Mouse (Mus musculus) left cerebral cortex, postnatal 10 days (tissue): ENCODE data around the gene Col24a1. TPM values are rescaled to one million over a fixed set of nuclear protein-coding genes. Genes with fewer than 3 reads are reported as not detected.

Experiments
- DNase-seq, 2 experiments: peaks; one replicate each; pipeline ENCODE4 v3.0.0; 2021 to 2022; ENCODE audit warnings: low spot score in 2 of 2, mixed read lengths in 1 of 2; ENCODE audit errors: extremely low spot score in 1 of 2
- intact Hi-C: fragments of 180-260 bp; cut with DNase I; formaldehyde crosslinking; loops from one replicate; pipeline ENCODE4 v1.15.1; 2025
- total RNA-seq, 2 experiments: library from RNA; stranded (reverse); gene quantifications; 2 replicates each; pipeline ENCODE4 v1.2.3; 2021

Gene Col24a1
- total RNA-seq, 2 experiments from 2014 or later, result 5.4 to 6.6 TPM

DNA sequence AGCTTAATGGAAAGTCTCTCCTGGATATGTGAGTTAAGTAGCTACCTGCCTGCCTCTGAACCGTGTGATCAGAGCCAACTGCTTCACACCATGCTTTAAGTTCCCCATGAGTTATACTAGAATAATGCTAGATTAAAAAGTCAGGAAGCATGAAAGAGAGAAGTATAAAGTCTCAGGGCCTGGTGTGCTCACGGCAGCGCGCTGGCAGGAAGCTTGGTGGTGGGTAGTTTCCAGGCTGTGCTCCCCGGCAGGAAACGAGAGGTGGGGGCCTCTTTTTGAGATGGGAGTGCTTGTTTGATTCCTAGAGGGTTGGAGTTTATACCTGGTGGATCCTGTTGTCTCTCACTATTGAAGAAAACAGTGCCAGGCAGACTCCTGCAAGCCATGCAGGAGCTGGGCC, 303.1 kb downstream of the Col24a1 start:
- no peak for DNase-seq
- intact Hi-C loops, result no loop called here

DNA sequence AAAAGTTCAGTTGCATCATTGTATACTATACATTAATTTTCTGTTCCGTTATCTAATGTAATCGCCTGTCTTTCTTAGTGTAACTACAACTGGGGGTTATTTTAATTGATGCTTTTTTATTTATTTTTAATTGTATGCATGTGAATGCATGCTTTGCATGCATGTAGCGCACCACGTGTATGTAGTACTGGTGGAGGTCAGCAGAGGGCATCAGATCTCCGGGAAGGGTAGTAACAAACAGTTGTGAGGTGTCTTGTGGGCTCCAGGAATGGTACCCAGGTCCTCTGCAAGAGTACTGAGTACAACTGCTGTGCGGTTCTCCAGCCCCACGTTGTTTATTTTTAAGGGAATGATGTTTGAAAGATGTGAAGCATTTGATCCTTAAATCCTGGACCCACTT, 306.8 kb downstream of the Col24a1 start:
- DNase-seq, result no peak
- intact Hi-C loops, result no loop called here

- no peak for DNase-seq
Measured at GRCm38 (mm10) chr3:145600801-145601200, 308.5 kb downstream of the Col24a1 start.

GRCm38 (mm10) chr3:145601345-145601744, 309.1 kb downstream of the Col24a1 start:
- intact Hi-C loops, result no loop called here
- DNase-seq, result no peak

More at GRCm38 (mm10) chr3:145600801-145601200, 308.5 kb downstream of the Col24a1 start:
- intact Hi-C loops, result no loop called here

Other genes starting within 250 kb of the Col24a1 start
- under 1 TPM in 1 of 2 experiments, not detected in 1; 0.09 TPM for gene Clca2, start 193.0 kb upstream of the Col24a1 start, total RNA-seq
- 10 to 100 TPM; 16.6 to 19.0 TPM for gene Odf2l, start 173.9 kb upstream of the Col24a1 start, total RNA-seq